Mouse (Mus musculus) MN1 (cell line): ENCODE results near the gene Celf5.

ENCODE experiments used
- DNase-seq: peaks from one replicate; pipeline ENCODE4 v3.0.0-alpha.2; 2016; ENCODE audit warnings: low spot score

Gene Celf5

GRCm38 (mm10) chr10:81472403-81473002 is 10.0 kb downstream of the Celf5 start:
- DNase-seq = no peak

DNA sequence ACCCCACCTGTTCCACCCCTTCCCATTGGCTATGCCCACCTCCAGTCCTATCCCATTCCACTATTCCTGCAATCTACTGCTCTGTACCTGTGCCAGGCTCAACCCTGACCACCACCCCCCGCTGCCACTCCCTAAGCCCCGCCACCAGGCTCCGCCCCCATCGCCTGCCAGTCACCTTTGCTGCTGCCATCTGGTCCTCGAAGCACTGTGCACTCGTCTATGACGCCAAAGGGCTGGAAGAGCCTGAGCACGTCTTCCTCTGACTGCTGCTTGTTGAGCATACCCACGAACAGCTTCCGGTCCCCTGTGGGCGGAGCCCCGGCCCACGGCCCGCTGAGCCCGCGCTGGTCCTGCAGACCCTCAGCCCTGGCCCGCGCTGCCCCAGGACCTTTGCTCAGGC is 12.1 kb downstream of the Celf5 start:
- DNase-seq = no peak

- DNase-seq = no peak
Observed at GRCm38 (mm10) chr10:81469253-81469652, 13.3 kb downstream of the Celf5 start.

- DNase-seq = no peak
Observed at GRCm38 (mm10) chr10:81467670-81468235, 14.8 kb downstream of the Celf5 start.

DNA sequence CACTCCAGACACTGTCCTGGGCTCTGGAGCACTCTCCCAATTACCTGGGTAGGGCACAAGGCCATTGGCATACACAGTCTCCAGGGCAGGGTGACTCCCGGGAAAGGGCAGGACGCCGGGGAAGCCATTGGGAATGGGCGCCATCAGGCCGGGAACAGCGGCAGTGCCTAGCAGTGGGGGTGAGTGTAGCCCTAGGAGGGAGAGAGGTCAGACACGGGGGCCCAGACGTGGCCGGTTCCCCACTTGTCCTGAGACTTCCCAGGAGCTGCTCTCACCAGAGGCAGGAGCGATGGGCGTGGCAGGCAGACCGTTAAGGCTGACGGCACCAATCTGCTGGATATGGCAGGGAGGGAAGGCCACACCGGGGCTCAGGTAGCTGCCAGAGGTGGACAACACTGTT is 15.6 kb downstream of the Celf5 start:
- DNase-seq = no peak

- DNase-seq = no peak
Observed at GRCm38 (mm10) chr10:81466066-81466465, 16.4 kb downstream of the Celf5 start.

DNA sequence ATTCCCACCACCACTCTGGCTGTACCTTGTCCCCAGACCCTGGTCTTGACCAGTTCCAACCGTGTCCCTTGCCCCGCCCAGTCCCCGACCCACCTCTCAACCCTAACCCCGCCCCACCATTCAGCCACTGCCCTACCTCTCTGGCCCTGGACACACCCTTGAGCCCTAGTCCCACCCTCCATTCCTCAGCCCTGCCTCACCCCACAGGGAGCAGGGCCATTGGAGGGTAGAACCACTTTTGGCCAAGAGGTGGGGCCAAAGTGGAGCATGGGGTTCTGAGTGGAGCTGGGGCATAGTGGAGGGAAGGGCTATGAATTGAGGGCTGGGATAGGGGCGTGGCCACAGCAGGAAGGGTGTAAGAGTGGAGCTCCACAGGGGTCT is 17.3 kb downstream of the Celf5 start:
- no peak for DNase-seq

GRCm38 (mm10) chr10:81464405-81465264 is 17.9 kb downstream of the Celf5 start:
- no peak for DNase-seq

DNA sequence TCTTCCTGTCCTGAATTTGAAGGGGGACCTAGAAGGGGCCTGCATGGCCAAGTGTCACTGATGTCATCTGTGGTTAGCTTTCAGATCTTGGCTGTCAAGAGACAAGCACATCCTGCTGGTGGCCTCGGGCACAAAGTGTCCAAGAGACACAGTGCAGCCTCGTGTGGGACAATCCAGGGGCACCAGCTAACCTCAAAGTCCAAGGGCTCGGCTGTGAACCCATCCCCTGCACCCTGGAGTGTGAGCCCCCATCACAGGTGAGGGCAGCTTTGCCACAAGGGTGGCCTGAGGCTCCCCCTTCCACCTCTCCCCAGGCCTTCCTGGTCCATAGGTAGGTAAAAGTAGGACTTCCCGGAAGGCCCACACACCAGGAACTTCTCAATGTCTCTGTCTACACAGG is 19.0 kb downstream of the Celf5 start:
- DNase-seq = no peak

DNA sequence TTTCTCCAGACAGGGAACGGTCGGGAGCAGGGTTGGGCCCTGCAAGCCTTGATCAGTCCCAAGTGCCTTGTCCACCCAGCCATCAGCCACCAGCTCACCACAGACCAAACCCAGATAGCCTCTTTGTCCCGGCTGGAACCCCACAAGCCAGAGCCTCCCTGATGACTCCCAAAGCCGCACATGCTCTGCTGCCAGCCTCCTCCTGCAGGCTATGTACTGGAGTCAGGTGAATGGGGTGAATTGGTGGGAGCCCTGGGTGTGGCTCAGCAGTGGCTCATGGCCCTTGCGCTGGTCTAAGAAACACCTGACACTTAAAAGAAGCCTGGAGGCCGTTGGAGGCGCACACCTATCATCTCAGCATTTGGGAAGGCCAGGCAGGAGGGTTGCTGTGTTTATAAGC is 19.6 kb downstream of the Celf5 start:
- no peak for DNase-seq

GRCm38 (mm10) chr10:81462415-81462804 is 20.1 kb downstream of the Celf5 start:
- DNase-seq = no peak

- DNase-seq = no peak
Observed at GRCm38 (mm10) chr10:81461673-81462414, 20.7 kb downstream of the Celf5 start.

DNA sequence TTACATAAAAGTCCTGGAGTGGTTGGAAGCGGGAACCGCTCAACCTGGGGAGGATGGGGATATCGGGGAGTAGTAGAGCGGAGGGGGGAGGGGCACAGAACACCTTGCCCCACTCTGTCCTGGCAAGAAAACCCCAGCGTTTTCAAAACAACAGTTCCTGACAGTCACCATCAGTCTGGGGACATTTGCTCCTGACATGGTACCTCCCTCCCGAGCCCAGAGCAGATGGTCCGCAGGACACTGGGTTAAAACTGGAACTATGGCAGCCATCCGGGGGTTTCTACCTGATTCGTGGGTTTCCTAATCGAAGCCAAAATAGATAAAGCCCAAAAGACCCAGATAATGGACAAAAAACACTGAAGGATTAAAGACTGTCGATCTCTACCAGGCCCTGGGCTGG is 21.6 kb downstream of the Celf5 start:
- no peak for DNase-seq

GRCm38 (mm10) chr10:81460471-81460870 is 22.0 kb downstream of the Celf5 start:
- no peak for DNase-seq

DNA sequence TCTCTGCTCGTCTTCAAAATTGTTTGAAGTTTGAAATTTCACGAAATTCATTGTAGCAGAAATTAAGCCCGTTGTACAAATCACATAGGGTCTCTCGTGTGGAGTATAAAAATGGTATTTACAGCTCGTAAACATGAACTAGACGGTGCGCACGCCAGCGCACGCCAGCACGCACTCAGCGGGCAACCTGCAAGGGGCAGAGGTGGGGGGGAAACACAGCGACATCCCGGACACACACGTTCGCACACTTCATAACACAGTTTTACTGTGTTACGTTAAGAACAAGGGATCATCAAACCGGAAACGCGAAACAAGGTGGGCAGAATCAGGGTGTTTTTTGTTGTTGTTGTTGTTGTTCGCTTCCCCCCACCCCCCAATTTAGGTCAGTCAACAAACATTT is 23.1 kb downstream of the Celf5 start:
- DNase-seq = no peak

DNA sequence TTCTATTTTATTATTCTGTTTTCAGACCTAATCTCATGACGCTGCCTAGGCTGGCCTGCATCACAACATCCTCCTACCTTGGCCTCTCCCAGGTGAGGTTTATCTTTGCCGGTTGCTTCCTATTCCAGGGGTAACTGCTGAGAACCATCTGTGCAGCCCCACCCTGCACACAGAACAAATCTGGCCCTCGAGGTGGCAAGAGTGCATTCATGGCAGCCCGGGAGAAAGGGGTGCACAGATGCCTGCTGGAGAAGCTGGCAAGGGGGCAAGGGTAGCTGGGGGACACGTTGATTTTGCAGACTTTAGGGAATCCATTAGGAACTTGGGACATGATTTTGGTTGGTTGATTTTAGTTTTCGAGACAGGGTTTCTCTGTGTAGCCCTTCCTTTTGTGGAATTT is 24.2 kb downstream of the Celf5 start:
- DNase-seq = no peak

DNA sequence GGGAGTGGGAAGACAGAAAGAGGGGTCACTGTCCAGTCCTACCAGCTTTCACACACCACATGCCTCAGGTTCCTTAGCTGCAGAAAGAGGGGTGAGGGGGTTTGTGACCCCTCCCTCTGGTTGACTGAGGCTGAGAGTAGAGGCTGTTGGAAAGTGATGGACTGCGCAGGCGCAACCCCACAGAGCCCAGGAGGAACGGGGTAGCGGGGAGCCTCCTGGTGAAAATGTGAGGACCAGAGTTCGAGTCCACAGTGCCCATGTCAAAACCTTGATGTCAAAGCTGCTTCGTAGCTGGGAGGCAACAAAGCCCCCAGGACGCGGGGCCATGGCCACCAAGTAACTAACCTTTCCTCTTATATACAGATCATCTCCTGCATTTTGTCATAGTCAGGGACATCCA is 24.9 kb downstream of the Celf5 start:
- no peak for DNase-seq

DNA sequence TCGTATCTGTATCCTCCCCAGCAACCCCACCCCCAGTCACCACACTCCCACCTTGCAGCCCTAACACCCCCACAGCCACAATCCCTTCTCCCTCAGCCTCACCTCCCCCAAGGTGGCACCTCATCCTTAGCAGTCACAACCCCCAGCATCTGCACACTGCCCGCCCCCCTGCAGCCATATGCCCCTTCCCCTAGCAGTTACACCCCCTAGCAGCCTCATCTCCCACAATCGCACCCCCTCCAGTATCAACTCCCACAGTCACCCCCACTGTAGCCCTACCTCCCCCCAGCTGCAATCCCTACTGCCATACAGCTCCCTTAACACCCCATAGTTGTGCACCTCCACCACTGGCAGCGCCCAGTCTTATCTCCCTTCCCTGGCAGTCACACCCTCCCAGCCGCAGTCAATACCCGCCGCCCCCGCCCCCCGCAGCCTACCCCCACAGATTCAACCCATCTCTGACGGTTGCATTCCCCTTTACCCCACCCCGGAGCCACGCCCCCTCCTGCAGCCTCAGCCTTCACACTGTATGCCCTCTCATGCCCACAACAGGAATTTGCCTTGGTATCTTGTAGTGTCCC is 25.4 kb downstream of the Celf5 start:
- DNase-seq = no peak

- no peak for DNase-seq
Observed at GRCm38 (mm10) chr10:81455181-81455895, 27.2 kb downstream of the Celf5 start, which contains the start of gene Nfic. Gene Nfic, minus strand, starts transcription at chr10:81455635.

- no peak for DNase-seq
Observed at GRCm38 (mm10) chr10:81454106-81454505, 28.4 kb downstream of the Celf5 start.

- no peak for DNase-seq
Observed at GRCm38 (mm10) chr10:81452947-81453288, 29.6 kb downstream of the Celf5 start.
